9 mouse cellular contexts compared by ENCODE assay signal in genomic region chr7:128860141-128860540, GRCm38 (mm10).
DNase-seq lines count a peak whose midpoint lies in the region; ATAC-seq and TF ChIP-seq lines count a peak whose summit lies in the region.
"Had no signal": no experiment of that assay in that cellular context is flagged by ENCODE, and none has a peak within 500 bp of the region (broad histone marks: within the 10 kb centered on the region; RNA-seq: fewer than 3 reads in every experiment).

No protein-coding gene starts in this region.

- ATAC-seq in common myeloid progenitor, adult 5-6 weeks (replicated peaks; ENCODE audit: low read depth, poor library complexity, severe bottlenecking), result peak; percentile 77
- ATAC-seq in activated CD4-positive, CD25-positive, alpha-beta regulatory T cell, adult 4 months, result no peak

- H3K4me1 ChIP-seq in lung, adult 2 months (ENCODE audit: control insufficient read depth, insufficient read depth, low read length), result no peaks in the 10 kb centered on the region
- H3K4me1 ChIP-seq: hindbrain, embryonic 15.5 days had no signal

- intact Hi-C loops in gastrocnemius, postnatal 14 days (cut with DNase I; ENCODE audit: low total_unique reads), result loop anchor here (5.0 kb wide), 1 partner anchor 647 kb away; no protein-coding TSS in a partner anchor

- no peak for TF ChIP-seq POLR2A in lung, adult 2 months (IDR thresholded peaks at IDR 0.05; ENCODE audit: borderline replicate concordance, extremely low read depth, low read depth, low read length)

- DNase-seq in CD4-positive helper T cell, adult 2 months (ENCODE audit: low read depth, low spot score), result peak; percentile 20
- peak; percentile 43 for DNase-seq in WW6 (ENCODE audit: low read depth, low spot score)
- peak; percentile 57 for DNase-seq in gastrocnemius, postnatal 14 days
- DNase-seq in layer of hippocampus, adult 11-12 months (ENCODE audit: low spot score), result peak; percentile 73
- DNase-seq in lung, adult 2 months, result peak; percentile 49
- DNase-seq in right cerebral cortex, adult 2 months (ENCODE audit: low spot score in 2 of 2), result peak; percentile 80 to 87

- peak; percentile 80 for TF ChIP-seq CTCF in lung, adult 2 months (IDR thresholded peaks at IDR 0.05; ENCODE audit: insufficient read depth, low read length)

- 3% methylated on average over 3 of the region's 3 CpGs for WGBS in lung, adult 2 months

- no peak overlapping the region for H3K4me3 ChIP-seq in lung, adult 2 months (replicated peaks; ENCODE audit: extremely low read depth, low read depth, low read length)
- H3K4me3 ChIP-seq: hindbrain, embryonic 15.5 days had no signal

Comparison
In these comparisons a context has a peak if more than half of its experiments do, and no peak if none do; other contexts are left out.
1. DNase-seq: peak in every context shown above with its lines; median percentile 84 in right cerebral cortex, adult 2 months; 73 in layer of hippocampus, adult 11-12 months; 57 in gastrocnemius, postnatal 14 days; 49 in lung, adult 2 months; 43 in WW6; 20 in CD4-positive helper T cell, adult 2 months.